Mouse (Mus musculus) common myeloid progenitor, adult 5-6 weeks (primary cell): Measurements from ENCODE around the gene Brwd1. TPM values are rescaled to one million over a fixed set of nuclear protein-coding genes. Genes with fewer than 3 reads are reported as not detected.
"Not testable (repeated sequence)": the region's sequence is repeated elsewhere in the genome, so short reads cannot be mapped to it uniquely, and the experiment has no call there.

Source experiments
- ATAC-seq: replicated peaks from 2 replicates; pipeline ENCODE4 v1.8.0; 2016; ENCODE audit warnings: low read depth, mild to moderate bottlenecking, moderate TSS enrichment, inconsistent platforms; ENCODE audit not compliant: poor library complexity, severe bottlenecking
- total RNA-seq: library from RNA; stranded (forward); fragments of 200-1000, 187-1606 nt; gene quantifications from 2 replicates; pipeline ENCODE4 v1.2.3, GENCODE M21; 2017

The Brwd1 gene
- total RNA-seq, 1 experiment from 2014 or later = 62.8 TPM

GRCm38 (mm10) chr16:95991122-95991900, 91.0 kb downstream of the Brwd1 start:
- no peak for ATAC-seq

GRCm38 (mm10) chr16:95990462-95991121, 91.7 kb downstream of the Brwd1 start, which contains the start of gene Psmg1:
Psmg1 (minus strand) TSS chr16:95990960.
- ATAC-seq = peak; percentile 88

- ATAC-seq = peak; percentile 77
These were observed 97.4 kb downstream of the Brwd1 start for GRCm38 (mm10) chr16:95984911-95985310.

- peak; percentile 67 for ATAC-seq
These were observed 98.7 kb downstream of the Brwd1 start for GRCm38 (mm10) chr16:95983601-95984000.

- ATAC-seq = 0 out of 2 replicates have a peak, but pooled peaks have one; percentile 15
These were observed 111.5 kb downstream of the Brwd1 start for GRCm38 (mm10) chr16:95970841-95971240.

- no peak for ATAC-seq
These were observed 114.9 kb downstream of the Brwd1 start for GRCm38 (mm10) chr16:95967455-95967854.

GRCm38 (mm10) chr16:95964427-95965023, 117.8 kb downstream of the Brwd1 start:
- no peak for ATAC-seq

GRCm38 (mm10) chr16:95961484-95961883, 120.8 kb downstream of the Brwd1 start:
- ATAC-seq = not testable (repeated sequence)

- not testable (repeated sequence) for ATAC-seq
These were observed 121.6 kb downstream of the Brwd1 start for GRCm38 (mm10) chr16:95960689-95961088.

GRCm38 (mm10) chr16:95958080-95958479, 124.2 kb downstream of the Brwd1 start:
- ATAC-seq = no peak

- no peak for ATAC-seq
These were observed 125.7 kb downstream of the Brwd1 start for GRCm38 (mm10) chr16:95956618-95957017.

- peak; percentile 92 for ATAC-seq
These were observed 126.5 kb downstream of the Brwd1 start for GRCm38 (mm10) chr16:95955716-95956346.

GRCm38 (mm10) chr16:95954341-95954740, 128.0 kb downstream of the Brwd1 start:
- ATAC-seq = no peak

- ATAC-seq = no peak
These were observed 129.1 kb downstream of the Brwd1 start for GRCm38 (mm10) chr16:95953159-95953650.

GRCm38 (mm10) chr16:95951471-95951870, 130.9 kb downstream of the Brwd1 start:
- ATAC-seq = no peak

- ATAC-seq = peak; percentile 97
These were observed 136.7 kb downstream of the Brwd1 start for GRCm38 (mm10) chr16:95945389-95946311.

GRCm38 (mm10) chr16:95943186-95943585, 139.1 kb downstream of the Brwd1 start:
- ATAC-seq = no peak
